Mouse (Mus musculus) gastrocnemius, adult 8-10 months (tissue): Measurements from ENCODE around the gene Arhgap31. TPM values are rescaled to one million over a fixed set of nuclear protein-coding genes. Genes with fewer than 3 reads are reported as not detected.
A peak's percentile ranks its signal among the peaks of the same experiment; 100 is the strongest.
"Not testable (repeated sequence)": the region's sequence is repeated elsewhere in the genome, so short reads cannot be mapped to it uniquely, and the experiment has no call there.

Experiments
- DNase-seq, 2 experiments: peaks; one replicate each; pipeline ENCODE4 v3.0.0; 2022; ENCODE audit warnings: low spot score in 2 of 2
- total RNA-seq, 4 experiments: library from RNA; stranded (reverse); gene quantifications; 2 replicates each; pipeline ENCODE4 v1.2.4; 2022

Arhgap31 gene
- total RNA-seq, 4 experiments from 2014 or later = 9.3 to 14.3 (median 11.0) TPM

- DNase-seq = peak; percentile 52 to 65
Observed at GRCm38 (mm10) chr16:38688531-38689264, 24.4 kb downstream of the Arhgap31 start.

GRCm38 (mm10) chr16:38687673-38688072 lies 25.4 kb downstream of the Arhgap31 start:
- no peak for DNase-seq

GRCm38 (mm10) chr16:38683094-38683493 lies 30.0 kb downstream of the Arhgap31 start:
- DNase-seq = no peak

- no peak for DNase-seq
Observed at GRCm38 (mm10) chr16:38681313-38681712, 31.8 kb downstream of the Arhgap31 start.

GRCm38 (mm10) chr16:38679431-38680021 lies 33.5 kb downstream of the Arhgap31 start:
- no peak for DNase-seq

GRCm38 (mm10) chr16:38678853-38679252 lies 34.2 kb downstream of the Arhgap31 start:
- DNase-seq = no peak

GRCm38 (mm10) chr16:38677941-38678340 lies 35.1 kb downstream of the Arhgap31 start:
- DNase-seq = not testable (repeated sequence)

- no peak for DNase-seq
Observed at GRCm38 (mm10) chr16:38677171-38677570, 35.9 kb downstream of the Arhgap31 start.

GRCm38 (mm10) chr16:38676647-38677046 lies 36.4 kb downstream of the Arhgap31 start:
- DNase-seq = no peak

- DNase-seq = no peak
Observed at GRCm38 (mm10) chr16:38675600-38676335, 37.3 kb downstream of the Arhgap31 start.

GRCm38 (mm10) chr16:38674891-38675290 lies 38.2 kb downstream of the Arhgap31 start:
- no peak for DNase-seq

- no peak for DNase-seq
Observed at GRCm38 (mm10) chr16:38673511-38673910, 39.6 kb downstream of the Arhgap31 start.

GRCm38 (mm10) chr16:38672947-38673346 lies 40.1 kb downstream of the Arhgap31 start:
- DNase-seq = no peak

GRCm38 (mm10) chr16:38672370-38672769 lies 40.7 kb downstream of the Arhgap31 start:
- no peak for DNase-seq

GRCm38 (mm10) chr16:38670621-38671390 lies 42.3 kb downstream of the Arhgap31 start:
- no peak for DNase-seq

GRCm38 (mm10) chr16:38668871-38669675 lies 44.0 kb downstream of the Arhgap31 start:
- DNase-seq = peak in 1 of 2 experiments; percentile 53

- no peak for DNase-seq
Observed at GRCm38 (mm10) chr16:38666523-38666922, 46.6 kb downstream of the Arhgap31 start.

GRCm38 (mm10) chr16:38666016-38666415 lies 47.1 kb downstream of the Arhgap31 start:
- no peak for DNase-seq

GRCm38 (mm10) chr16:38662575-38662974 lies 50.5 kb downstream of the Arhgap31 start:
- no peak for DNase-seq

- no peak for DNase-seq
Observed at GRCm38 (mm10) chr16:38654308-38654707, 58.8 kb downstream of the Arhgap31 start.
